Mouse (Mus musculus) spleen, adult 12 weeks (tissue): ENCODE data around the gene Wnt2b.

ENCODE experiments used
- DNase-seq: peaks from one replicate; pipeline ENCODE4 v3.0.0; 2022; ENCODE audit warnings: low spot score

Gene Wnt2b

GRCm38 (mm10) chr3:104896141-104896540, 65.6 kb downstream of the Wnt2b start:
- no peak for DNase-seq
